Mouse (Mus musculus): Measurements from ENCODE around the gene Tbc1d2.
"Not testable (repeated sequence)": the region's sequence is repeated elsewhere in the genome, so short reads cannot be mapped to it uniquely, and the experiment has no call there.

Gene Tbc1d2

DNA sequence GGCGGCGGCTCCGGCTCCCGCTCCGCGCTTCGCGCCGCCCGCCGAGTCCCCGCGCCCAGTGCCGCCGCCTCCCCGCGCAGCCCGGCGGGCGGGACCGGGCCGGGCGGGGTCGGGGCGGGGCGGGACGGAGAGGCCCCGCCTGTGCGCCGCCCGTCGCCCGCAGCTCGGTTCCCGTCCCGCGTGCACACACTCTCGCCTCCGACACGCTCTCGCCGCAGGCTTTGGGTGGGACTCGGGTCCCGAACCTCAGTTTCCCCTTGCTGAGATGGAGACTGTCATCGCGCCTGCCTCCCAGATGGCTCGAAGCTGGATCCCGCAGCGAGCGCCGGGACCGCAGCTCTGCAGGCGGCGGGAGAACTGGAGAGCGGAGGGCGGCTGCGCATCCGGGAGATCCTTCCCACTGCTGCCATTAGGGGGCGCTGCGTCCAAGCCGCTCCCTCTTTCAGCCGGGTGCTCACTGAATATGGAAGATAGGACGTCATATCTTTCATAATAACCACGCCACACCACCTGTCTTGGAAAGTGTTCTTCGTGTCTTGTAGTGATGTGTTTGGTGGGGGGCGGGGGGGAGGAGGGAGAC is 48.1 kb downstream of the Tbc1d2 start, which contains the start of gene Coro2a:
Coro2a (minus strand) TSS at position 359 of the 580 bp plus-strand sequence.
- DNase-seq (ENCODE audit: low read depth, low spot score) = no peak

DNA sequence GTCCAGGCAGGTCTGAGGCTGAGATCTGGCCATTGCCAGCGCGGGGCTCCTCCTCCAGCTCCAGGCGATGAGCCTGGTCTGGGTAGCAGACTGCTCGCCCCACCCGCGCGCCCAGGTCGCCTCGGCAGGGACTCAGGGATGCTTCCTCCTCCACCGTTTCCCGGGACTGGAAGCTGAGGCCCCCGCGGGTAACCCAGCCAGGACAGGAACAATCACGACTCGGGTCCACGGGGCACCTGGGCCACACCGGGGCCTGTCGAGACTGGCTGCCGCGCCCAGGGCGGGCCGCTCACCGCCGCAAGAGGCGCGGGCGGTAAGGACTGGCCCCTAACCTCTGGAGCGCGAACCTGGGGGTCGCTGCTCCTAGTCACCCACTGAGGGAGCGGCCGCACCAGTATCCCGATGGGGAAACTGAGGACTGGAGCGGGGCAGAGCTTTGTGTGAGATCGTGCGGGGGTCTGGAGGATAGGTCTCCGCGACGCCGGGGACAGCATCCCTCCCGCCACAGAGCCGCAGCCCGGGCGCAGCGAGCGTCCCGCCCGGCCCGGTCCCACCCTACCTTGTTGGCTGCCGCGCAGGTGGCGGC is 48.7 kb downstream of the Tbc1d2 start:
- no peak for DNase-seq (ENCODE audit: low read depth, low spot score)

DNA sequence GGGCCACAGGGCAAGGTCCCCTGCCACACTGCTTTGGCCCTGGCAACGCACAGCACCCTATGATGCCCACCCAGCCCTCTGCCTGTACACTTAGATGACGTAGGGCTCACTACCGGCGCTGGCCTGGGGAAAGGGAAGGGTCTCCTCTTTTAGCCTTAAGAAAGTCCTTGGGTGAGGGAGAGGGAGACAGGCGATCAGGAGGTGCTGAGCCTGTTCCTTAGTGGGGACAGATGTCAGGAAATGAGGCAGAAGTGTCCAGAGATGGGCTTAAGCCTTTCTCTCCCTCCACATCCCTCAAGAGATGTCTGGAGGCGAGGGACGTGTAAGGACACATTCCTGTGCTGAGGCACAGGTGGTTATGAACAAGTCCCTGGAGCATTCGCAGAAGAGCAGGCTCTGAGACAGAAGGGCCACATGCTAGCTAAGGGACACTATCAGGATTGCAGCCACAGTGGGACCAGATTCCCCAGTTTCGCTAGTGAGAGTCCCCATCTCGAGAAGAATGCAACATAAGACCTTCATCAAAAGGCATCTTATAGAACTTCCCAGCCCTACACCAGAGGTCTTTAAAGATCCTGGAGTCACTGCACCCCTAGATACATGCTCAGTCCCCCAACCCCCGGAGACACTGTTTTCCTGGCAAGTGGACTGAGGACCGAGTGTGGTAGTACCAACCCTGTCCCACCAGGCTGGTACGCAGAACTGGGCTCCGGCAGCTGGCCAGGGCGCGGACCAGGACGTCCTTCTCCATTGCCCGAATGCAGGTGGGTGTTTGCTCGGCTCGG is 49.3 kb downstream of the Tbc1d2 start:
- DNase-seq (ENCODE audit: low read depth, low spot score) = no peak

DNA sequence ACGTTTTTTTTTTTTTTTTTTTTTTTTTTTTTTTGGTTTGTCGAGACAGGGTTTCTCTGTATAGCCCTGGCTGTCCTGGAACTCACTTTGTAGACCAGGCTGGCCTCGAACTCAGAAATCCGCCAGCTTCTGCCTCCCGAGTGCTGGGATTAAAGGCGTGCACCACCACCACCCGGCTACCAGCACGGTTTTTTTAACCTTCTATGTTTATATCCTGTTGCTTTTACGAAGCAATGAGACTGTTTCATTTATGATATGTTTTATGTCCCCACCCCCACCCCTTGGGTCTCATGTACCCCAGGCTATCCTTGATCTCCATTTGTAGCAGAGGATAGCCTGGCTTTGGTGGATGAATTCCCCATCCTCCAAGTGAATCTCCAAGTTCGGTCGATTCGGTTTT is 50.4 kb downstream of the Tbc1d2 start:
- DNase-seq (ENCODE audit: low read depth, low spot score) = not testable (repeated sequence)

DNA sequence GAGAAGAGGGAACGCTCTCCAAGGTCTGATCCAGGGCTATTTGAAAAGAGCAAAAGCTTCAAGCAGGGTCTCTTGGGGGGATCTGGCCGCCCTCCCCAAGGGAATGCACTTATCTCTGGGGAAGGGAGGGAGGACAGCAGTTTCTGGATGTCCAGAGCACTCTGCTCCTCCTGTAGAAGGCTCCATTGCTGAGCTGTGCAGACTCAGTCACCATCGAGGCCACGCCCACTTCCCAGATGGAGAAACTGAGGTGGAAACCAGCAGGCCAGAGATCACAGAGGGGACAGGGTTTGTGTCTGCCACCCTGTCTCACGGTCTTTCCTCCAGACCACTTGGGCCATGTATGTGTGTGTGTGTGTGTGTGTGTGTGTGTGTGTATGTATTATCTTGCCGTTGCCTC is 51.0 kb downstream of the Tbc1d2 start:
- DNase-seq (ENCODE audit: low read depth, low spot score) = no peak

DNA sequence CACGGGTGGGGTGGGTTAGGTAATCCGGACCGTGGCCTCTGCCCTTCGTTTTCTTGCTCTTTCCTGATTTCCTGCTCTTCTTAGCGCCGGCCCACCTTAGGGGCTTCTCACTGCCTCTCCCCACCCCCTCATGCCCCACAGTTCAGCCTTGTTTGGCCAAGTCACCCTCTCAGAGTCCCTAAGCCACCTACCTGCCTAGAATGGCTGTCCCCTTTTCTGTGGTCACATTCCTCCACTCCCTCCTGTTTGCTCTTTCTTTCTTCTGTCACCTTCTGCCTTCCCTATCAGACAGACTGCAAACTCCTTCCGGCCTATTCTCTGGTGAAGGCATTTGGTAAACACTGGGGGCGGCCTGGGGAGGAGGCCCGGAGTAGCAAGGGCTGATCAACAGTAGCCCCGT is 51.9 kb downstream of the Tbc1d2 start:
- DNase-seq (ENCODE audit: low read depth, low spot score) = no peak

DNA sequence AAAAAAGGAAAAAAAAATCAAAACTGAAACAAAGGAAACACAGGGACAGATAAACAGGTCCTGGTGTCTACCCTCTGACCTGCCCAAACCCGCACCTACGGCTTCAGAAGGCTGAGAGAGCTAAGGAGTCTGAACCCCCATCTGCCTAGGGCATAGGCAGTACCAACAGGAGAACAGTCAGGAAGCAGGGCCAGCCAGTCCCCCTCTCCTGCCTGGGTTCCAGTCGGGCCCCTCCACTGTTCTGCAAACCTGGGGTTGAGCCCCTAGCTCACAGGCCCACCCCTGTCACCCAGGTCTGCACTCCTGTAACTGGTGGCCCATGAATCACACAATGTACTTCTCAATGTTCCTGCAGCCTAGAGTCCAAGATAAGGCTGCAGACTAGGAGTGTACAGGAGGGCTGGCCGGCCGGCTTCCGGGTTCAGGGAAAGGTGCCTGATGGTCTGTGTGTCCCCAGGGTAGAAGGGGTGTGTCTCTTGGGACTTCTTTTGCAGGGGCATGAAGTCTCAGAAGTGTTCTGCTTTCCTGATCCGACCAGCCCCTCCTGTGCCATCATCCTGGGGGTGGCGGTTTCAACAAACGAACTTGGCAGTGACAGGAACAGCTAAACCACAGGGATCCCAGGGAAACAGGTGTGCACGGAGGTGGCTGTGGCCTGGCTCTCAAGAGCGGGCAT is 52.6 kb downstream of the Tbc1d2 start:
- DNase-seq (ENCODE audit: low read depth, low spot score) = no peak

DNA sequence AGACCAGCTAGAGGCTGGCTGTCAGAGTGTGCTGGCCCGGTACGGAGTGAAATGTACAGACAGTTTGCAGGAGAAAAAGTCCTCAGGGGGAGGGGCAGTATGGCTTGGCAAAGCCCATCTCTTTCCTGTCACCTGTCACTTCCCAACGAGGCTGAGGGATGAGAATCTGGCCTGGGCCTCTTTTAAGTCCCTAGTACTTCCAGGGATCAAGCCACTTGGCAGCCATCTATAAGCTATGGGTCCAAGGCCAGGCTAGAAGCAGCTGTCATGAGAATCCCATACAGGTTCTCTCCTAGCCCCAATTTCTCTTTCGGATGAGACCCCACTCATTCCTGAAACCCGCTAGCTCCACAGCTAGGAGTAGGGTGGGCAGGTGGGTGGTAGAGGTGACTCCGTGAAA is 53.6 kb downstream of the Tbc1d2 start:
- DNase-seq (ENCODE audit: low read depth, low spot score) = no peak

DNA sequence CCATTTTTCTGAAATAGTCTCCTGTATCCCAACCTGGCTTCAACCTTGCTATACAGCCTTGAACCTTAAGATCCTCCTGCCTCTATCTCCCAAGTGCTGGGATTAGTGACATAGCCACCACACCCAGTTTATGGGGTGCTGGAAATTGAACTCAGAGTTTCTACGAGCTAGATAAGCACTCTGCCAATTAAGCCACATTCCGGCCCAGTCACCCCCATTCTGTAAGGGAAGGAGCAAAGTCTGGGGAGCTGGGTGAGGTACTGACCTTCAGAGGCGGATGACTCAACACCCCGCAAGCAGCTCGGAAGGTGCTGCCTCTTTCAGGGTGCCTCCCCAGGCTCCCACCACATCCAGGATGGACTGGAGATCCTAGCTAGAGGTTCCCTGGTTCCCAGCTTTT is 55.9 kb downstream of the Tbc1d2 start:
- no peak for DNase-seq (ENCODE audit: low read depth, low spot score)

DNA sequence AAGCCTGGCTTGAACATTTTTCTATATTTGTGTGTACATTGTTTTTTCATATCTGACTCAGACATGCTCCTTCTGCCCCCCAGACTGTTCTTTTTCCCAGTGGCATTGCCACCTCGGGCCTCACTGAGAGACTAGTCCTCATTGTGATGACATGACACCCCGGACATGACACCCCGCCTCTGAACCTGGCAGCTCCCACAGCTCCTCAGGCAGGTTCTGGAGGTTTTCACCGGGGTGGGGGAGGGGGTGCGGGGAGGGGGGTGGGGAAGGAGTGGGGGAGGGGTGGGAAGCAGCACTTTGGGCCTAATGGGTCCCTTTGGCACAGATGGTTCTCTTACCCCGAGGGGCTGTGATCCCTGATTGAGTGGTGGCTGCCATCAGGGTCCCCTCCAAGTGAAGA is 56.5 kb downstream of the Tbc1d2 start:
- DNase-seq (ENCODE audit: low read depth, low spot score) = no peak

DNA sequence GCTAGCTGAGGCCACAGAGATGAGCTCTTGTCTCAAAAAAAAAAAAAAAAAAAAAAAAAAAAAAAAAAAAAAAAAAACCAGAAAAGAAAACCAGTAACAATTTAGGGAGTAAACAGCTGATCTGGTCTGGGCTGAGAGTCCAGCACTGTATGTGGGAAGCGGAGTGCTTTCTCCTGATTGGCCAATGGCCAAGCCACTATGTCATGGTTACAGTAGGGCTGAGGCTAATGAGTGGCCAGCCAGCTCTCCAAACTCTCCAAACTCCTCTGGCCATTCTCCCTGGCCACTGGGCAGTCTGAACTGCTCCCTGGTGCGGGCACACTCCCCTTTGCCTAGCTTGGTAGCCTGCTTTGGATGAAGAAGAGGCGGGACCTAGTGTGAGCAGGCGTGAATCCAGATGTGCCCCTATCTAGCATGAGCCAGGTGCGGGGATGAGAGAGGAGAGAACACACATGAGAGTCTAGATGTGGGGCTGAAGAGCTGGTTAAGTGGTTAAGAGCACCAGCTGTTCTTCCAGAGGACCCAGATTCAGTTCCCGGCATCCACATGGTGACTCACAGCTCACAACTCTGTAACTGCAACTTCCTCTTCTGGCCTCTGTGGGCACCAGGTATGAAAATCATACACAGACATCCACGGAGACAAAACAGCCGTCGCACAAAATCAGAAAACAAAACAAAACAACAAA is 58.0 kb downstream of the Tbc1d2 start:
- no peak for DNase-seq (ENCODE audit: low read depth, low spot score)

DNA sequence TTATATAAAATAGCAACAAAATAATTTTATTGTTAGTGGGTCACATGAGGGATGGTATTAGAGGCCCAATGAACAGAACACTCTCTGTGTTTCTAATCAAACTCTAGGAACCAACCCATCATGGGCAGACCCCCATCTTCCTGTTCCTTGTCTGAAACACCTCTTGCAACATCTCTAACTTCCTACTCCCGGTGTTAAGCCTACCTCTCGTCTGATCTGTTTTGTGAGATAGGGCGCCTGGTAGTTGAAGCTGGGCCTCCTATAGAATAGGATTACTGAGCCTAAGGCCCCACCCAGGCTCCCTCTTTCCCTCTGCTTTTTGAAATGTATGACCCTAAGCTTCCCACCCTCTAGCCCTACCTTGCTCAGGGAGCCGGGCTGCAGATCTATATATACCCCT is 59.2 kb downstream of the Tbc1d2 start:
- DNase-seq (ENCODE audit: low read depth, low spot score) = no peak

DNA sequence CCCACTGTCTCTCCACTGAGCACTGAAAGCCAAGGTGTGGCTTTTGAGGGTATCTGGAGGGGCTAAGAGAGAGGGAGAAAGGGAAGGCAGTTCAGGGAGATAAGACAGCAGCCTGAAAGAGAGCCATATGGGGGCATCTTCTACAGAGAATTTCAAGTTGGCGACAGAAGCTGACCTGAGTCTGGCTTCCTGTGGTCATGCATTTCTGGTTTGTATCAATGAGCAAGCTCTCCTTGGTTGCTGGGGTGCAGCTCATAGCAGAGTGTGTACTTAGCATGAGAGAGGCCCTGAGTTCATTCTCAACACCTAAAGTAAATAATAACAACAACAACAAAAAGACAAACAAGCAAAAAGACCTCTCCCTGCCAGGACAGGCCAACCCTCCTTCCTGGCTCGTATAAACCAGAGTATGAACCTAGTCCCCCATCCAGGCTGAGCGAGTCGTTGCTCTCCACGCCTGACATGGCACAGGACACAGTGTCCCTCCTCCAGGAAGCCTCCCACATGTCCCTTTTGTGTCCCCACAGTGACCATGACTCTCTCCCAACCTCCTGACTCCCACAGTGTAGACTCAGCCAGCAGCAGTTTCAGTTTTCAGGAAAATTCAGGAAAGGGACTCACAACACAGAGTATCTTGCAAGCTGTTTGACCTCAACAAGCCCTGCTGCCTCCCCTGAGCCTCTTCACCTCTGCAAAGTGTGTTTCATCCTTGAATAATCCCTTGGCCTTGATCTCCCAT is 59.9 kb downstream of the Tbc1d2 start:
- DNase-seq (ENCODE audit: low read depth, low spot score) = no peak

DNA sequence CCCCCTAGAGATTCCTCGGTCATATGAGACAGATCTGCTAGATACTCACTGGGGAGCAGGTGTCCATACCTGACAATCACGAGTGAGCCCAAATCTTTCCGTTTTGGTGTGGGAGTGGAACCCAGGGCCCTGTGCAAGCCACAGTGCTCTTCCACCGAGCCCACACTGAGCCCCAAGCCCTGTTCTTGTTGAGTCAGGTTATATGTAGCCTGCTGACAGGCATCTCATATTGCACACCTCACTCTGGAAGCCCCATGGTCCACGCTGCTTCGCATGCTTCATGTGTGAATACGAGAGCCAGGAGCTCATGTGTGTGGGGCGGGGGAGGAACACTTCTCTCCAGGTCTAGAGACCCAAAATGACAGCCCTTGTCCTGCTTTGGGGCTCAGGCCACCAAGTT is 60.9 kb downstream of the Tbc1d2 start:
- no peak for DNase-seq (ENCODE audit: low read depth, low spot score)

DNA sequence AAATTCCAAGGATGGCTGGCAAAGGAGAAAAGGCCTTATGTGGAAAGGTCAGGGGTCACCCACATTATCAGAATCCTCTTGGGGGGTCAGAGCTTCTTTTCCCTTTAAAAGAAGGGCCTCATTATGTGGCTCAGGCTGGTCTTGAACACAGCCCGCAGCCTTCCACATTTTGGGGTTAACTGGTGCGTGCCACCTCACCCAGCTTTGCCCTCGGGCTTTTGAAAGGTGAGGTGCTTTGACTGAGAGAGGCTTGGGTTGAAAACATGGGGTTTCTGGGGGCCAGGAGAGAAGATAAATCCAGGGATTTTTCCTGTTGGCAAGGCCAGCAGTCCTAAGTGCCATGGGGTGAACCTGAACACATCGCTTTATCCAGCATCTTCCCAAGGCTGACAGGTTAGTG is 63.5 kb downstream of the Tbc1d2 start:
- DNase-seq (ENCODE audit: low read depth, low spot score) = no peak

DNA sequence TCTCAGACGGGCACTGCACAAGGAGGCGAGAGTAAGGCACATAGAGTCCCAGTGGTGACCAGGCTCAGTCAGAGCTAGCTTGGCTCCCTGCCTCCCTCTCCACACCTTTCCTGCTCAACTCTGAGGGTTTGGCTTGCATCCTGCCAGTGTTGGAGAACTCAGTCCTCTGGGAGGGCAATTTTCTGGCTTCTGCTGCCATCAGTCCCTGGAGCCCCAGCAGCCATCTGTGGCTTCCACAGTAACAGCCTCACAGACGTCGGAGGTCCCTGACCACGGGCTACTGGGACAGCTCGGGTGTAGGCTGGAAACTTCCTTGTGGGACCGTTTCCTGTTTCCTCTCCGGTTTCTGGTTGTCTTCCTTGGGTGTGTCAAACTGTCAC is 64.2 kb downstream of the Tbc1d2 start:
- no peak for DNase-seq (ENCODE audit: low read depth, low spot score)

DNA sequence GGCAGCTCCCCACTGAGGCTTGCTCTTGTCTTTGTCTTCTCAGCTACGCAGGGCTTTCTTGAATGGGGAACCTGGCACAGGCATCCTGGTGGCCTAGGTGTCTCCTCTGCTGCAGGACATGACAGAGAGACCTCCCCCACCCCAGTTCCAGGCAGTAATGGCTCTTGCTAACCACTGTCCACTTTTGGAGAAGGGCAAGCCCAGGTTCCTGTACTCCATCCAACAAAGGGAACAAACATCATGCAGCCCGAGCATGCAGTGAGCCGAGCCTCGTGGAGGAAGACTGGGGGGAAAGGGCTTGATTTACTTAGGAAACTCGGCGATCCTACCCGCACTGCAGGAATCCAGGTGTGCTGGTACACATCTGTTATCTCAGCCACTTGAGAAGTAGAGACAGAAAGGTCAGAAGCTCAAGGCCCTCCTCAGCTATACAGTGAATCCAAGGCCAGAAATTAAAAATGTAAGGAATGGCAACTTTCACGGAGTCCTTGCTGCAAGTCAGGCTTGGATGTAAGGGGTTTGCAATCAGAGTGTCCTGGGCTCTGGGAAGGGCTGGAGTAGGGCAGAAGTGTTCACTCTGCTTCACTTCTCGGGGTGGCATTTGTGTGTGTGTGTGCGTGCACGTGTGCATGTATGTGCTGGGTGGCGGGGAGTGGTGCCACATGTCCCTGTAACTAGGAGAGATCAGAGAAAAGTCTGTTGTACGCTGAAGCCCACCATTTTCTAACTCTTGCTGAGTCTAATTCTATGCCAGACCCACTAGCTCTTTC is 64.8 kb downstream of the Tbc1d2 start:
- DNase-seq (ENCODE audit: low read depth, low spot score) = no peak

DNA sequence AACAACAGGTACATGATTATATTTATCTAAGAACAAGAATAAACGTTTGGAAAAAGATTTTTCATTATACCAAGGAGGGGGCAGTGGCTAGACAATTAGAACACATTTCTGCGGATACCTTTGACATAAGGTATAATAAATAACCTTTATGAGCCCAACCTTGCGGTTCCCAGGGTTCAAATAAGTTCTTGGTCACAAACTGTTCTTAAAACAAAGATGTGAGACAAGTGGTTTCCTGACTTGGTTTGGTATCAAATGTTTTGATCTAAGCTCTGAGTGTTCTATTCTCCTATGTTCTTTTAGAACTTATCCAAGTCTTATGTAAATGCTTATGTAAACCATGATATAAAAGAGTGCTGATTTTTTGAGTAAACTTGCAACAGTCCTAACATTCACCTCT is 65.5 kb downstream of the Tbc1d2 start:
- DNase-seq (ENCODE audit: low read depth, low spot score) = not testable (repeated sequence)

DNA sequence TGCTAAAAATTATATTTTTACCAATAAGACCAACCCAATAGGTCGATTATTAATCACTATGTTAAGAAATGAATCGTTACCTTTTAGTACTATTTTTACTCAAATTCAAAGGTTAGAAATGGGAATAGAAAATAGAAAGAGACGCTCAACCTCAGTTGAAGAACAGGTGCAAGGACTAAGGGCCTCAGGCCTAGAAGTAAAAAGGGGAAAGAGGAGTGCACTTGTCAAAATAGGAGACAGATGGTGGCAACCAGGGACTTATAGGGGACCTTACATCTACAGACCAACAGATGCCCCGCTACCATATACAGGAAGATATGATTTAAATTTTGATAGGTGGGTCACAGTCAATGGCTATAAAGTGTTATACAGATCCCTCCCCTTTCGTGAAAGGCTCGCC is 65.9 kb downstream of the Tbc1d2 start:
- not testable (repeated sequence) for DNase-seq (ENCODE audit: low read depth, low spot score)

DNA sequence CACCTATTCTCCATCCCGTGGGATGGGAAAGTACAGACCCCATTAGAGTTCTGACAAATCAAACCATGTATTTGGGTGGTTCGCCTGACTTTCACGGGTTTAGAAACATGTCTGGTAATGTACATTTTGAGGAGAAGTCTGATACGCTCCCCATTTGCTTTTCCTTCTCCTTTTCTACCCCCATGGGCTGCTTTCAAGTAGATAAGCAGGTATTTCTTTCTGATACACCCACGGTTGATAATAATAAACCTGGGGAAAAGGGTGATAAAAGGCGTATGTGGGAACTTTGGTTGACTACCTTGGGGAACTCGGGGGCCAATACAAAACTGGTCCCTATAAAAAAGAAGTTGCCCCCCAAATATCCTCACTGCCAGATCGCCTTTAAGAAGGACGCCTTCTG is 68.0 kb downstream of the Tbc1d2 start:
- DNase-seq (ENCODE audit: low read depth, low spot score) = not testable (repeated sequence)

DNA sequence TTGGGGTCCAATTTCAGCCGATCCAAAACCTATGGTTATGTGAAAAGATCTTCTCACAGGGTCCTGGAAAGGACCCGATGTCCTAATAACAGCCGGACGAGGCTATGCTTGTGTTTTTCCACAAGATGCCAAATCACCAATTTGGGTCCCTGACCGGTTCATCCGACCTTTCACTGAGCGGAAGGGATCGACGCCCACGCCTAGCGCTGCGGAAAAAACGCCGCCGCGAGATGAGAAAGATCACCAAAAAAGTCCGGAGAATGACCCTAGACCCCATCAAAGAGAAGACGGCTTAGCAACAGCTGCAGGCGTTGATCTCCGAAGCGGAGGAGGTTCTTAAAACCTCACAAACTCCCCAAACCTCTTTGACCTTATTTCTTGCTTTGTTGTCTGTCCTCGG is 68.4 kb downstream of the Tbc1d2 start:
- not testable (repeated sequence) for DNase-seq (ENCODE audit: low read depth, low spot score)

Measured in 3T3-L1 (cell line).